Mouse (Mus musculus) stomach, embryonic 14.5 days (tissue): ENCODE data around the gene Igfbp3. TPM values are rescaled to one million over a fixed set of nuclear protein-coding genes. Genes with fewer than 3 reads are reported as not detected.

ENCODE experiments used
- ATAC-seq: fragments of 200-750 bp; cut with Nextera tagmentation; 2 replicates; pipeline ENCODE4 v1.8.0; 2017; ENCODE audit warnings: low read depth, moderate TSS enrichment; ENCODE audit not compliant: insufficient number of reproducible peaks, insufficient read depth, low FRiP score
- H3K27ac ChIP-seq: fragments of 300-500 bp; sonication (generic); 2 replicates; pipeline ENCODE4 v1.5.1; 2014; ENCODE audit warnings: mild to moderate bottlenecking, low read length, moderate library complexity, mixed read lengths
- H3K27me3 ChIP-seq: fragments of 300-500 bp; sonication (generic); 2 replicates; pipeline ENCODE4 v1.6.1; 2014; ENCODE audit warnings: low read length, control low read depth, mixed read lengths; ENCODE audit not compliant: control insufficient read depth, insufficient read depth
- H3K36me3 ChIP-seq: fragments of 300-500 bp; sonication (generic); 2 replicates; pipeline ENCODE4 v1.6.1; 2014; ENCODE audit warnings: mild to moderate bottlenecking, control low read depth, low read length, moderate library complexity, mixed read lengths; ENCODE audit not compliant: control insufficient read depth, insufficient read depth
- H3K4me1 ChIP-seq: fragments of 300-500 bp; sonication (generic); 2 replicates; pipeline ENCODE4 v1.6.1; 2014; ENCODE audit warnings: low read length, control low read depth, mixed read lengths; ENCODE audit not compliant: control insufficient read depth, insufficient read depth
- H3K4me2 ChIP-seq: fragments of 300-500 bp; sonication (generic); replicated peaks from 2 replicates; pipeline ENCODE4 v1.6.1; 2014; ENCODE audit warnings: low read depth, low read length, control low read depth
- H3K4me3 ChIP-seq: fragments of 300-500 bp; sonication (generic); 2 replicates; pipeline ENCODE4 v1.5.1; 2014; ENCODE audit warnings: low read depth, low read length, control low read depth
- H3K9ac ChIP-seq: fragments of 300-500 bp; sonication (generic); replicated peaks from 2 replicates; pipeline ENCODE4 v1.6.1; 2014; ENCODE audit warnings: low read depth, mild to moderate bottlenecking, control low read depth, low read length, moderate library complexity, mixed read lengths
- H3K9me3 ChIP-seq: fragments of 300-500 bp; sonication (generic); 2 replicates; pipeline ENCODE4 v1.6.1; 2016; ENCODE audit warnings: low read depth, low read length, control low read depth; ENCODE audit not compliant: control insufficient read depth
- WGBS: fragments of 180-500 bp; shearing (Covaris S2); extraction: QIAGEN DNeasy Blood & Tissue Kit; methylation state at CpG from one replicate; pipeline ENCODE4 v1.1.7; 2014; 5-methylcytosine and 5-hydroxymethylcytosine counted together
- polyA plus RNA-seq: library from polyadenylated mRNA; unstranded; fragments of >200 nt; fragmentation: Nextera tagmentation; extraction: Ambion mirVana; gene quantifications from 2 replicates; pipeline ENCODE4 v1.2.1, GENCODE M21; 2014

Igfbp3 gene
- polyA plus RNA-seq, 1 experiment from 2014 or later: 49.9 TPM

DNA sequence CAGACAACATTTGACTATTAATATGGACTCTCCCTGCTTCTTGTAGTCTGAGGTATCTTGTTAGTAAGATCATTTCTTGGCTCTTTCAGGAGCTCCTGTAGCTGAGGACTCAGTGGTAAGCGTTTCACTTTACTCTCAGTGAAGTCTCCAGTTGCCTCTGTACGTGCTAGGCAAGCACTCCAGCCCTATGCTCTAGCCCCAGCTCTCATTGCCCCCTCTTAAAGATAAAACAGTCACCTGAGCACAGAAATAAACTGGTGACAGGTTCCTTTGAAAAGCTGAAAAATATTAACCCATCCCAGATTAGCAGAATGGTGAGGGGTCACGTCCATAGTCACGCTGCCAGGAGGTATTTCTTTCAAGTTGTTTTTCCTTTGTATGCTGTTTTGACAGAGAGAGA, 35.0 kb downstream of the Igfbp3 start:
- no peaks in the 10 kb centered on the region for H3K9me3 ChIP-seq
- H3K36me3 ChIP-seq: no peaks in the 10 kb centered on the region
- H3K4me2 ChIP-seq: no peak overlapping the region
- no peak overlapping the region for H3K4me3 ChIP-seq
- no peaks in the 10 kb centered on the region for H3K27me3 ChIP-seq
- H3K9ac ChIP-seq: no peak overlapping the region
- H3K4me1 ChIP-seq: no peaks in the 10 kb centered on the region
- ATAC-seq: no peak
- WGBS: 46% methylated on average over 4 of the region's 4 CpGs
- no peak overlapping the region for H3K27ac ChIP-seq

DNA sequence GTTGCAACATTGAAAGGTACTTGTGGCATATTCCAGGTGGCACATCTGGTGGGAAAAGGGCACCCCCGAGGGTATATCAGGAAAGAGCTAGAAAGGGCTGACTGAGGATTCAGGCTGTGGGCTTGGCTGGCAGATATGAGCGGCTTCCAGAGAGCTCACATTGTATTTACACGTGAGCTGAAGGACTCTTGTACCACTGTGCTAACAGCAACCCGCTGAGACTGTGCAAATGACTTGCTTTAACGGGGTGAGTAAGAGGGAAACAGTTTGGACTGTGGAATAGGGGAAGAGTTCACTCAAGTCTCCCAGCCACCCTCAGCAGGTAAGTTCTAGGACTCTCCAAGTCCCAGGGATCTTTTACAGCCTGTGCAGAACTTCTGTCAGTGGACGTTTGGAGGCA, 40.1 kb downstream of the Igfbp3 start:
- no peaks in the 10 kb centered on the region for H3K4me1 ChIP-seq
- no peak overlapping the region for H3K4me3 ChIP-seq
- no peak overlapping the region for H3K27ac ChIP-seq
- no peak for ATAC-seq
- H3K9ac ChIP-seq: no peak overlapping the region
- H3K9me3 ChIP-seq: no peaks in the 10 kb centered on the region
- no peaks in the 10 kb centered on the region for H3K27me3 ChIP-seq
- H3K36me3 ChIP-seq: no peaks in the 10 kb centered on the region
- WGBS: 82% methylated on average over 6 of the region's 6 CpGs
- H3K4me2 ChIP-seq: no peak overlapping the region

GRCm38 (mm10) chr11:7169645-7170044, 44.1 kb downstream of the Igfbp3 start:
- no peaks in the 10 kb centered on the region for H3K4me1 ChIP-seq
- no peak overlapping the region for H3K4me3 ChIP-seq
- 94% methylated on average over 1 of the region's 1 CpGs for WGBS
- no peak overlapping the region for H3K9ac ChIP-seq
- no peaks in the 10 kb centered on the region for H3K9me3 ChIP-seq
- no peak overlapping the region for H3K27ac ChIP-seq
- no peak for ATAC-seq
- H3K36me3 ChIP-seq: no peaks in the 10 kb centered on the region
- no peak overlapping the region for H3K4me2 ChIP-seq
- no peaks in the 10 kb centered on the region for H3K27me3 ChIP-seq

- H3K9me3 ChIP-seq: no peaks in the 10 kb centered on the region
- H3K36me3 ChIP-seq: no peaks in the 10 kb centered on the region
- H3K27me3 ChIP-seq: no peaks in the 10 kb centered on the region
- 78% methylated on average over 4 of the region's 4 CpGs for WGBS
- ATAC-seq: no peak
- peaks cover 14% of the 10 kb centered on the region for H3K4me1 ChIP-seq
- no peak overlapping the region for H3K4me2 ChIP-seq
- H3K27ac ChIP-seq: no peak overlapping the region
- H3K4me3 ChIP-seq: no peak overlapping the region
- no peak overlapping the region for H3K9ac ChIP-seq
These were observed 49.3 kb downstream of the Igfbp3 start for GRCm38 (mm10) chr11:7164416-7164815.

GRCm38 (mm10) chr11:7161502-7162174, 52.1 kb downstream of the Igfbp3 start:
- Histone ChIP-seq H3K9ac (no peak overlapping the region), H3K4me1 (peaks cover 14% of the 10 kb centered on the region), H3K36me3 (no peaks in the 10 kb centered on the region), H3K27ac (peak overlapping the region; percentile 82; the same call in 1 of the 2 replicates), H3K9me3 (no peaks in the 10 kb centered on the region), H3K27me3 (no peaks in the 10 kb centered on the region), H3K4me2 (no peak overlapping the region), H3K4me3 (no peak overlapping the region)
- WGBS: 84% methylated on average over 8 of the region's 8 CpGs
- ATAC-seq: no peak

- no peak overlapping the region for H3K4me3 ChIP-seq
- peak overlapping the region; percentile 90 for H3K27ac ChIP-seq
- H3K4me1 ChIP-seq: peaks cover 14% of the 10 kb centered on the region
- H3K9me3 ChIP-seq: no peaks in the 10 kb centered on the region
- H3K27me3 ChIP-seq: no peaks in the 10 kb centered on the region
- H3K9ac ChIP-seq: no peak overlapping the region
- no peak overlapping the region for H3K4me2 ChIP-seq
- no peaks in the 10 kb centered on the region for H3K36me3 ChIP-seq
- peak; percentile 80 for ATAC-seq
- 13% methylated on average over 4 of the region's 4 CpGs for WGBS
These were observed 53.1 kb downstream of the Igfbp3 start for GRCm38 (mm10) chr11:7160637-7161101.

GRCm38 (mm10) chr11:7160146-7160545, 53.6 kb downstream of the Igfbp3 start:
- Histone ChIP-seq H3K27me3 (no peaks in the 10 kb centered on the region), H3K36me3 (no peaks in the 10 kb centered on the region), H3K9ac (no peak overlapping the region), H3K4me2 (no peak overlapping the region), H3K4me1 (peaks cover 14% of the 10 kb centered on the region), H3K27ac (peak overlapping the region; percentile 90), H3K4me3 (no peak overlapping the region), H3K9me3 (no peaks in the 10 kb centered on the region)
- 56% methylated on average over 6 of the region's 6 CpGs for WGBS
- peak; percentile 25; the same call in 1 of the 2 replicates for ATAC-seq

DNA sequence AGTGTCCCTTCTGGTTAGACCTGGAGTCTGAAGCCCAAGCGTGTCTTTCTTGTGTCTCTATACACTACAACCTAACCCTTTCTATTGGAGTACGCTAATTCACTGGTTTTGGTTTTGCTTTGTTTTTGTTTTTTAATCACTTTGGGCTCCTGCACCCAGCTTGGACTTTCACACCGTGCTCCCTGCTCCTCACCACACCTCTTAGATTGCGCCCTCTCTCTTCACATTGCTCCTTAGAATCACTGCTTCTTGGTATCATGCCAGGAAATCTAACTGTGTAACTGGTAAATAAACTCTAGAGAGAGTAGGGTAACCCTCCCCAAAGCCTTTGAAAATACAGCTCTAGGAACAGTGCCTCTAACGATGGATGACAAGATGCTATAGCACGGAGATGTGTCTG, 55.5 kb downstream of the Igfbp3 start:
- peaks cover 14% of the 10 kb centered on the region for H3K4me1 ChIP-seq
- H3K27ac ChIP-seq: no peak overlapping the region
- no peak overlapping the region for H3K9ac ChIP-seq
- no peak for ATAC-seq
- no peak overlapping the region for H3K4me2 ChIP-seq
- H3K9me3 ChIP-seq: no peaks in the 10 kb centered on the region
- no peaks in the 10 kb centered on the region for H3K36me3 ChIP-seq
- 86% methylated on average over 6 of the region's 6 CpGs for WGBS
- no peaks in the 10 kb centered on the region for H3K27me3 ChIP-seq
- H3K4me3 ChIP-seq: no peak overlapping the region

DNA sequence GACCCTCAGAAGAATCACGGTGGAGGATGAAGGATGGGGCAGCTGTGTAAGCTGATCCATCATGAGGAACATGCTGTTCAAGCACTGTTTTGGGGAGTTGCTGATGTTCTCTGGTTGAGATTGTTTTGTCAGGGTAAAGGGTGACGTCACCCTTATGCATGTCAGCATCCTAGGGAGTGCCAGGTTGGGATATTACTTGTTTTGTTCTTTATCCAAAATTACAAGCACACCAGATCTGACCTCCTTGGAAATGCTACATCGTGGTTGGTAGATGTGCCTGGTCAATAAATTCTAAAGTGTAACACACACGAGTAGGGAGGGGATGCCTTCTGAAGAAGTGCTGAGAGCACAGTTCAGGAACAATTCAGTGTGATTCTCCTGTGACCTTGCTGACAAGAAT, 57.3 kb downstream of the Igfbp3 start:
- no peaks in the 10 kb centered on the region for H3K27me3 ChIP-seq
- no peak overlapping the region for H3K27ac ChIP-seq
- H3K4me2 ChIP-seq: no peak overlapping the region
- no peaks in the 10 kb centered on the region for H3K36me3 ChIP-seq
- ATAC-seq: no peak
- no peak overlapping the region for H3K9ac ChIP-seq
- no peak overlapping the region for H3K4me3 ChIP-seq
- H3K9me3 ChIP-seq: no peaks in the 10 kb centered on the region
- peaks cover 14% of the 10 kb centered on the region for H3K4me1 ChIP-seq
- 50% methylated on average over 4 of the region's 4 CpGs for WGBS
